Mouse (Mus musculus): Measurements from ENCODE around the gene Gas7.

Gene Gas7

GRCm38 (mm10) chr11:67655236-67655959 lies 200.2 kb downstream of the Gas7 start:
- DNase-seq (ENCODE audit: low read depth, low spot score): no peak

GRCm38 (mm10) chr11:67656366-67656765 lies 201.1 kb downstream of the Gas7 start:
- no peak for DNase-seq (ENCODE audit: low read depth, low spot score)

GRCm38 (mm10) chr11:67656811-67657210 lies 201.6 kb downstream of the Gas7 start:
- DNase-seq (ENCODE audit: low read depth, low spot score): no peak

GRCm38 (mm10) chr11:67657685-67658382 lies 202.6 kb downstream of the Gas7 start:
- DNase-seq (ENCODE audit: low read depth, low spot score): peak; percentile 45

- DNase-seq (ENCODE audit: low read depth, low spot score): no peak
These were observed 206.2 kb downstream of the Gas7 start for GRCm38 (mm10) chr11:67661465-67661864.

GRCm38 (mm10) chr11:67663437-67663836 lies 208.2 kb downstream of the Gas7 start:
- no peak for DNase-seq (ENCODE audit: low read depth, low spot score)

GRCm38 (mm10) chr11:67664261-67664660 lies 209.0 kb downstream of the Gas7 start:
- no peak for DNase-seq (ENCODE audit: low read depth, low spot score)

- DNase-seq (ENCODE audit: low read depth, low spot score): no peak
These were observed 209.7 kb downstream of the Gas7 start for GRCm38 (mm10) chr11:67664918-67665317.

GRCm38 (mm10) chr11:67666129-67666528 lies 210.9 kb downstream of the Gas7 start:
- DNase-seq (ENCODE audit: low read depth, low spot score): no peak

- DNase-seq (ENCODE audit: low read depth, low spot score): no peak
These were observed 212.5 kb downstream of the Gas7 start for GRCm38 (mm10) chr11:67667531-67668332.

GRCm38 (mm10) chr11:67668460-67669007 lies 213.3 kb downstream of the Gas7 start:
- DNase-seq (ENCODE audit: low read depth, low spot score): no peak

GRCm38 (mm10) chr11:67670031-67670430 lies 214.8 kb downstream of the Gas7 start:
- DNase-seq (ENCODE audit: low read depth, low spot score): no peak

- DNase-seq (ENCODE audit: low read depth, low spot score): no peak
These were observed 216.9 kb downstream of the Gas7 start for GRCm38 (mm10) chr11:67672140-67672539.

GRCm38 (mm10) chr11:67675562-67676540 lies 220.6 kb downstream of the Gas7 start:
- DNase-seq (ENCODE audit: low read depth, low spot score): peak; percentile 65

- DNase-seq (ENCODE audit: low read depth, low spot score): no peak
These were observed 224.1 kb downstream of the Gas7 start for GRCm38 (mm10) chr11:67679300-67679699.

GRCm38 (mm10) chr11:67679930-67680329 lies 224.7 kb downstream of the Gas7 start:
- no peak for DNase-seq (ENCODE audit: low read depth, low spot score)

GRCm38 (mm10) chr11:67681871-67682270 lies 226.6 kb downstream of the Gas7 start:
- no peak for DNase-seq (ENCODE audit: low read depth, low spot score)

- no peak for DNase-seq (ENCODE audit: low read depth, low spot score)
These were observed 230.9 kb downstream of the Gas7 start for GRCm38 (mm10) chr11:67686109-67686508.

- DNase-seq (ENCODE audit: low read depth, low spot score): no peak
These were observed 239.6 kb downstream of the Gas7 start, which contains the start of gene Rcvrn for GRCm38 (mm10) chr11:67694703-67695376. Rcvrn (plus strand) TSS chr11:67695326.

- no peak for DNase-seq (ENCODE audit: low read depth, low spot score)
These were observed 257.7 kb downstream of the Gas7 start for GRCm38 (mm10) chr11:67712976-67713375.

All from embryo, embryonic 11.5 days (tissue).